Mouse (Mus musculus) myocyte (in vitro differentiated cells): ENCODE results near the gene Tmem94.

Source experiments
- CEBPB ChIP-seq: IDR thresholded peaks from 2 replicates; pipeline ENCODE4 v1.6.1; 2011; ENCODE audit warnings: mild to moderate bottlenecking, moderate library complexity; ENCODE audit not compliant: poor library complexity, insufficient read depth, severe bottlenecking
- E2F4 ChIP-seq: IDR thresholded peaks from one replicate; pipeline ENCODE4 v1.6.1; 2011; ENCODE audit warnings: mild to moderate bottlenecking, control low read depth, moderate library complexity; ENCODE audit not compliant: insufficient read depth
- MAX ChIP-seq: IDR thresholded peaks from one replicate; pipeline ENCODE4 v1.6.1; 2011; ENCODE audit warnings: low read depth, mild to moderate bottlenecking, control low read depth
- MYOD1 ChIP-seq, 3 experiments: IDR thresholded peaks; one replicate each; pipeline ENCODE4 v1.6.1; 2011; ENCODE audit warnings: control low read depth in 2 of 3, low read depth in 2 of 3, mild to moderate bottlenecking in 2 of 3, moderate library complexity in 1 of 3; ENCODE audit not compliant: insufficient read length in 2 of 3, control insufficient read depth in 1 of 3
- MYOG ChIP-seq, 3 experiments: IDR thresholded peaks; one replicate each; pipeline ENCODE4 v1.6.1; 2011; ENCODE audit warnings: control low read depth in 2 of 3, low read depth in 2 of 3, mild to moderate bottlenecking in 2 of 3; ENCODE audit not compliant: insufficient read length in 2 of 3, control insufficient read depth in 1 of 3, insufficient read depth in 1 of 3
- POLR2A ChIP-seq: IDR thresholded peaks from one replicate; pipeline ENCODE4 v1.6.1; 2011; ENCODE audit warnings: low read depth, mild to moderate bottlenecking, control low read depth, moderate library complexity; ENCODE audit not compliant: insufficient read length
- POLR2AphosphoS2 ChIP-seq: IDR thresholded peaks from one replicate; pipeline ENCODE4 v1.6.1; 2011; ENCODE audit warnings: low read depth, control low read depth; ENCODE audit not compliant: insufficient read length
- REST ChIP-seq: IDR thresholded peaks from one replicate; pipeline ENCODE4 v1.6.1; 2011; ENCODE audit warnings: mild to moderate bottlenecking, control low read depth, moderate library complexity; ENCODE audit not compliant: insufficient read depth, insufficient read length
- TCF12 ChIP-seq: IDR thresholded peaks from one replicate; pipeline ENCODE4 v1.6.1; 2011; ENCODE audit warnings: mild to moderate bottlenecking, control low read depth; ENCODE audit not compliant: poor library complexity, insufficient read depth, severe bottlenecking
- USF1 ChIP-seq: IDR thresholded peaks from one replicate; pipeline ENCODE4 v1.6.1; 2011; ENCODE audit warnings: low read depth, mild to moderate bottlenecking, control low read depth, moderate library complexity

- TF ChIP-seq E2F4 = no peak
- no peak for TF ChIP-seq POLR2A
- TF ChIP-seq CEBPB = no peak
- no peak for TF ChIP-seq POLR2AphosphoS2
- TF ChIP-seq USF1 = no peak
- TF ChIP-seq MAX = no peak
- TF ChIP-seq REST = no peak
- TF ChIP-seq MYOD1 (IDR thresholded peaks at IDR 0.05; ENCODE audit: control insufficient read depth in 1 of 3, insufficient read length in 2 of 3, low read depth in 2 of 3) = no peak
- no peak for TF ChIP-seq TCF12
- TF ChIP-seq MYOG (IDR thresholded peaks at IDR 0.05; ENCODE audit: control insufficient read depth in 1 of 3, insufficient read depth in 1 of 3, insufficient read length in 2 of 3, low read depth in 2 of 3) = no peak
Measured at GRCm38 (mm10) chr11:115749834-115750233, 15.4 kb upstream of the Tmem94 start.
